In the genomic region with DNA sequence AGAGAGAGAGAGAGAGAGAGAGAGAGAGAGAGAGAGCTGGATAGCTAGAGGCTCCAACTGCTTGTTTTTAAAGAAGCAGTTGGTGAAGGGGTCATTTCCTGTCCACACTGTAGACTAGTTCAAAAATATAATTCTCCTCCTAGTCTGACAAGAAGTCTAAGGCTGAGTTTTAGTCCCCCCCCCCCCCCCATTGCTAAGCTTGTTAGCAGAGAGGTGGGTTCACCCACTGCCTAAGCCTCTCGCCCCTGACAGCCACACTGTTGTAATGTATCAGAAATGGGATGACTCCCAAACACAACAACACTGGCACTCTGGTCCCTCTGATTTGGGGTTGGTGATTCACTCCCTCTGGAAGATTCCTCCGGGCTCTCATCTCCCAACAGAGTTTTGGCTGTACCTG, we compare ENCODE assay signal across 7 mouse cellular contexts. TPM values are rescaled to one million over a fixed set of nuclear protein-coding genes. Genes with fewer than 3 reads are reported as not detected.
DNase-seq lines count a peak whose midpoint lies in the region; ATAC-seq and TF ChIP-seq lines count a peak whose summit lies in the region.

No protein-coding gene starts in this region.

- no peaks in the 10 kb centered on the region for H3K9me3 ChIP-seq in lung, postnatal 0 days (ENCODE audit: low read length)
- H3K9me3 ChIP-seq in heart, embryonic 16.5 days (replicated peaks; ENCODE audit: control insufficient read depth, low read length): no peaks in the 10 kb centered on the region
- no peaks in the 10 kb centered on the region for H3K9me3 ChIP-seq in liver, postnatal 0 days (ENCODE audit: low read length)

- H3K4me3 ChIP-seq in lung, postnatal 0 days (ENCODE audit: low read depth, low read length): peak overlapping the region; percentile 47
- peak overlapping the region; percentile 57 for H3K4me3 ChIP-seq in heart, embryonic 16.5 days (ENCODE audit: low read length)
- H3K4me3 ChIP-seq in liver, postnatal 0 days (ENCODE audit: low read depth, low read length): no peak overlapping the region

- 54% methylated on average over 2 of the region's 2 CpGs for WGBS in lung, postnatal 0 days
- WGBS in heart, embryonic 16.5 days: 34% methylated on average over 2 of the region's 2 CpGs
- WGBS in liver, postnatal 0 days (ENCODE audit: insufficient replicate concordance): 37% methylated on average over 2 of the region's 2 CpGs

- no peak for TF ChIP-seq EP300 in lung, postnatal 0 days (IDR thresholded peaks at IDR 0.05)
- TF ChIP-seq EP300 in liver, postnatal 0 days (IDR thresholded peaks at IDR 0.05; ENCODE audit: low read depth): no peak

- DNase-seq in lung, postnatal 0 days (ENCODE audit: low spot score): no peak
- DNase-seq in lung, adult 18-20 months: no peak
- no peak for DNase-seq in liver, postnatal 0 days
- DNase-seq in yolk sac, embryonic 10.5 days (ENCODE audit: low spot score): no peak
- no peak for DNase-seq in right cerebral cortex, adult 2 months (ENCODE audit: low spot score in 2 of 2)
- DNase-seq in layer of hippocampus, adult 9-10 months (ENCODE audit: low spot score): no peak

- 0 out of 2 replicates have a peak overlapping the region, but pooled peaks have one; percentile 78 for H3K27ac ChIP-seq in lung, postnatal 0 days (ENCODE audit: low read length)
- H3K27ac ChIP-seq in heart, embryonic 16.5 days (ENCODE audit: low read length): no peak overlapping the region
- H3K27ac ChIP-seq in liver, postnatal 0 days (ENCODE audit: low read depth): no peak overlapping the region

- H3K36me3 ChIP-seq in lung, postnatal 0 days (ENCODE audit: insufficient read depth, low read length): no peaks in the 10 kb centered on the region
- no peaks in the 10 kb centered on the region for H3K36me3 ChIP-seq in heart, embryonic 16.5 days (ENCODE audit: control insufficient read depth, insufficient read depth)
- no peaks in the 10 kb centered on the region for H3K36me3 ChIP-seq in liver, postnatal 0 days (replicated peaks; ENCODE audit: insufficient read depth, low read length)

- 0 out of 2 replicates have a peak, but pooled peaks have one; percentile 18 for ATAC-seq in lung, postnatal 0 days
- no peak for ATAC-seq in heart, embryonic 16.5 days (replicated peaks; ENCODE audit: extremely low read depth, insufficient read depth, low FRiP score)
- ATAC-seq in liver, postnatal 0 days: no peak

- H3K27me3 ChIP-seq in lung, postnatal 0 days (replicated peaks; ENCODE audit: insufficient read depth, low read length): no peaks in the 10 kb centered on the region
- no peaks in the 10 kb centered on the region for H3K27me3 ChIP-seq in heart, embryonic 16.5 days (ENCODE audit: control insufficient read depth, insufficient read depth, low read length)
- H3K27me3 ChIP-seq in liver, postnatal 0 days (ENCODE audit: insufficient read depth, low read length): no peaks in the 10 kb centered on the region

- no peaks in the 10 kb centered on the region for H3K4me1 ChIP-seq in lung, postnatal 0 days (ENCODE audit: insufficient read depth, low read depth, low read length)
- no peaks in the 10 kb centered on the region for H3K4me1 ChIP-seq in heart, embryonic 16.5 days (ENCODE audit: control insufficient read depth, insufficient read depth, low read length)
- no peaks in the 10 kb centered on the region for H3K4me1 ChIP-seq in liver, postnatal 0 days (ENCODE audit: insufficient read depth)

- H3K9ac ChIP-seq in lung, postnatal 0 days (replicated peaks; ENCODE audit: low read depth): no peak overlapping the region
- H3K9ac ChIP-seq in heart, embryonic 16.5 days (ENCODE audit: low read length): no peak overlapping the region
- no peak overlapping the region for H3K9ac ChIP-seq in liver, postnatal 0 days (replicated peaks)

- no peak for TF ChIP-seq CTCF in lung, postnatal 0 days (IDR thresholded peaks at IDR 0.05)
- TF ChIP-seq CTCF in liver, postnatal 0 days (IDR thresholded peaks at IDR 0.05; ENCODE audit: low read depth): no peak

- H3K4me2 ChIP-seq in lung, postnatal 0 days (replicated peaks; ENCODE audit: low read depth, low read length): peak overlapping the region; percentile 53
- peak overlapping the region; percentile 58 for H3K4me2 ChIP-seq in heart, embryonic 16.5 days (ENCODE audit: low read depth, low read length)
- H3K4me2 ChIP-seq in liver, postnatal 0 days (ENCODE audit: low read depth, low read length): peak overlapping the region; percentile 39; the same call in 1 of the 2 replicates

RNA-seq across cellular contexts. Expression of a gene that starts 0.4 kb away (rescaled TPM):
- 80.1 and 91.7 TPM in 2 replicates for polyA plus RNA-seq in lung, postnatal 0 days (2015; fragmentation: Nextera tagmentation; extraction: Ambion mirVana)
- 16.0 and 21.5 TPM in 2 replicates for polyA plus RNA-seq in heart, embryonic 16.5 days (2015; fragmentation: Nextera tagmentation; extraction: Ambion mirVana)
- polyA plus RNA-seq in liver, postnatal 0 days (2015; fragmentation: Nextera tagmentation; extraction: Ambion mirVana): 4.9 TPM in 2 replicates
